Mouse (Mus musculus) urinary bladder, postnatal 14 days (tissue): ENCODE results near the gene Vmn2r37.
"Not testable (repeated sequence)": the region's sequence is repeated elsewhere in the genome, so short reads cannot be mapped to it uniquely, and the experiment has no call there.

Experiments
- DNase-seq: peaks from one replicate; pipeline ENCODE4 v3.0.0; 2021; ENCODE audit warnings: low spot score

Gene Vmn2r37

DNA sequence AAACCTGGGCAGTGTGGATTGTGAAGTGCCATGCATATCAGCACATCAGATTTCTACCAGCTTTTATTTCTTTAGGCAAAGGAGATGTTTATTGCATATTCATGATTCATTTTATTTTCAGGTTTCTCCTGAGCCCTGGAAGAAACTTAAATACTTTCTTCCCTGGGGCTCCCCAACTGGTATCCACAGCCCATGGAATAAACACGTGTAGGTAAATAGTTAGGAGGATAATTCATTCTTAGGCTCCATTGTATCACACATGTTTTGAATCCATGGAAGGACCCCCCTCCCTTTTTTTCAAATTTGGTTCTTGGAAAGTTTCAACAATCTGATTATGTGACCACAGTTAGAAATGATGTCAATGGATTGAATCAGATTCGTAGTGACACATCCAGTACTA, at the start of gene Vmn2r37:
Vmn2r37 (minus strand) TSS at position 101 of the 400 bp plus-strand sequence.
- not testable (repeated sequence) for DNase-seq
